Mouse (Mus musculus): Measurements from ENCODE around the gene Nfkb1. TPM values are rescaled to one million over a fixed set of nuclear protein-coding genes. Genes with fewer than 3 reads are reported as not detected.

The Nfkb1 gene
- polyA plus RNA-seq (2014; fragmentation: Nextera tagmentation; extraction: Ambion mirVana) = 23.5 and 25.2 TPM in 2 replicates

DNA sequence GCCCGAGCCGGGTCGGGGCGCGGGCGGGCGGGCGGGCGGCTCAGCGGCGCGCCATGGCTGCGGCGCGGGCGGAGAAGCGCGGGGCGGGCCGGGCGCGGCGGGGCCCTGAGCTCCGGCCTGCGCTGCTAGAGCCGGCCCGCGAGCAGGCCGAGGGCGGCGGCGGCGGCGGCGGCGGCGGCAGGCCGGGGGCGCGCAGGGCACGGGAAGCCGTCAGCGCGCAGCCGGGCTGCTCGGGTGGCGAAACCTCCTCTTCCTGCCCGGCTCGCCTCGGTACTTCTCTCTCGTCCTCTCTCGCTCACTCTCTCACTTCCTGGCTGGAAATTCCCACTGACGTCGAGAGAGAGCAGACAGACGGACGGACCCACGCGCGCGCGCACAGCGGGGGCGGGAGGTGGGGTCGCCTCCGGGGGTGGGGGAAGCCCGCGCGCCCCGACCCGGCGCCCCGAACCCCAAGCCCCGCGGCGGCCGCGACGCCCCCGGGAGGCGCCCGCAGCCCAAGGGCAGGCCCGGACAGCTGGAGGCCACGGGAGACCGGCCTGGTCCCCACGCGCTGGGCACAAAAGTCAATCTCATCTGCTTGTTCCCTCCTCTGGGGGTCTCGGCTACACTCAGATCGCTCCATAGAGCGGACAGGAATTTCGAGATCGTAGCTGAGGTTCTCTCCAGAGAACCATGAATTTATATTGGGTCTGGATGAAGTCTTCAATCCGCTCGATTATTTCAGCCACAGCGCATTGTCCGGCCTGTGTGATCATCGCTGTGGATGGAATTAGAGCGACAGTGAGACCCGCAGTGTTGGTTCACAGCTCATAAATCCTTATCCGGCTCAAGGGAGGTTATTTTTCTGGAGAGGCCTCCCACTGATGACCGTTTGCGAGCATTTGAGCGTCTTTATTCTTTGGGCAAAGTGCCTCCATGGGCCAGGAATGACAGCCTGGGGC lies at the start of gene Nfkb1:
Gene Nfkb1 (minus strand): TSS at position 357 of the 941 bp plus-strand sequence.
- Histone ChIP-seq H3K4me1 (ENCODE audit: control insufficient read depth in 2 of 2, insufficient read depth in 2 of 2, low read length in 2 of 2) (peaks cover 9 to 50% of the 10 kb centered on the region in 2 experiments), H3K27me3 (ENCODE audit: control insufficient read depth, insufficient read depth, low read length) (no peaks in the 10 kb centered on the region), H3K9me3 (ENCODE audit: control insufficient read depth, low read length) (no peaks in the 10 kb centered on the region), H3K36me3 (ENCODE audit: control insufficient read depth, insufficient read depth, low read length) (no peaks in the 10 kb centered on the region), H3K9ac (ENCODE audit: low read length) (peak within 1 kb of the TSS; percentile 100), H3K27ac (replicated peaks in 1 of 2; ENCODE audit: control insufficient read depth in 1 of 2, insufficient read depth in 1 of 2, low read depth in 2 of 2, low read length in 2 of 2) (peak within 1 kb of the TSS; percentile 90 to 98), H3K4me2 (ENCODE audit: low read length) (peak within 1 kb of the TSS; percentile 86), H3K4me3 (ENCODE audit: control insufficient read depth in 1 of 2, insufficient read depth in 1 of 2, low read depth in 1 of 2, low read length in 2 of 2) (peak within 1 kb of the TSS; percentile 85 to 95)
- peak; percentile 78 for ATAC-seq (ENCODE audit: insufficient number of reproducible peaks, insufficient read depth, low FRiP score, low read depth)
- WGBS = under 1% methylated on average over 69 of the region's 102 CpGs

DNA sequence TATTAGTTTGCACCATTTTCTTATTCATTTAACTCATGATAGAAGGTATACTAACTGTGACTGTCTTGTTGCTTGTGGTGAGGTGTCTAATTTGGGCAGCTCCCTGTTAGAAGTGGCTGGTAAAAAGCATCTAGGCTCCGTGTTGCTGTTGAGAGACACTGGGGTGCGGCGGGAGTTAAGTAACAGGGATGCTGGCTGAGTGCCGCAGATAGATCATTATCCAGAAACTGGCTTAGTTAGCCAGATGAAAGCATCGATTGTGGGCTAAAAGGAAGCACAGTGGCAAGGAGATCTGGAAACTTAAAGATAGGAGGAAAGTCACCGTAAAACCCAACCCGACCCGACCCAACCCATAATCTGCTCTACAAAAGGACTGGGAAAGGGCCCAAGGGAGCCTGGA lies 49.4 kb upstream of the Nfkb1 start:
- ATAC-seq (ENCODE audit: insufficient number of reproducible peaks, insufficient read depth, low FRiP score, low read depth) = no peak
- no peak overlapping the region for H3K27ac ChIP-seq (replicated peaks in 1 of 2; ENCODE audit: control insufficient read depth in 1 of 2, insufficient read depth in 1 of 2, low read depth in 2 of 2, low read length in 2 of 2)
- H3K9ac ChIP-seq (ENCODE audit: low read length) = no peak overlapping the region
- H3K4me3 ChIP-seq (ENCODE audit: control insufficient read depth in 1 of 2, insufficient read depth in 1 of 2, low read depth in 1 of 2, low read length in 2 of 2) = no peak overlapping the region
- no peaks in the 10 kb centered on the region for H3K27me3 ChIP-seq (ENCODE audit: control insufficient read depth, insufficient read depth, low read length)
- no peaks in the 10 kb centered on the region for H3K9me3 ChIP-seq (ENCODE audit: control insufficient read depth, low read length)
- 72% methylated on average over 8 of the region's 8 CpGs for WGBS
- H3K36me3 ChIP-seq (ENCODE audit: control insufficient read depth, insufficient read depth, low read length) = no peaks in the 10 kb centered on the region
- no peak overlapping the region for H3K4me2 ChIP-seq (ENCODE audit: low read length)
- H3K4me1 ChIP-seq (ENCODE audit: control insufficient read depth in 2 of 2, insufficient read depth in 2 of 2, low read length in 2 of 2) = peaks cover 0 to 2% of the 10 kb centered on the region in 2 experiments; a peak in 1 of 4 replicates

DNA sequence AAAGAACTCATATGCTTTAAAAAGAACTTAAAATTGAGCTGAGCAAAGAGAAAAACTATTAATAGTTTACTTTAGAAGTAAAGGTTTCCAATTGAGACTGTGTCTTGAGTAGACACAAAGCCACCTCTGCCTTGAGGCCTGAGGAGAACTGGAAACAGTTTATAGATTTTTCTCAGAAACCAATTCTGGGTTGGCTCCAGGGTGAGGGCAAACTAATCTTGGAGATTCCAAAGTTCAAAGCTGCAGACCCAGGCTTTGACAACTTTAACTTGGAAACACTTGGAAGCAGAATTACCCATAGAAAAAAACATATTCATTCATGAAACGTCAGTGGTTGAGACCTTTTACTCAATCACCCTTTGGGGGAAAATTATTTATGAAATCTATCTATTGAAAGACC lies 43.4 kb upstream of the Nfkb1 start:
- Histone ChIP-seq H3K27ac (replicated peaks in 1 of 2; ENCODE audit: control insufficient read depth in 1 of 2, insufficient read depth in 1 of 2, low read depth in 2 of 2, low read length in 2 of 2) (no peak overlapping the region), H3K27me3 (ENCODE audit: control insufficient read depth, insufficient read depth, low read length) (no peaks in the 10 kb centered on the region), H3K36me3 (ENCODE audit: control insufficient read depth, insufficient read depth, low read length) (no peaks in the 10 kb centered on the region), H3K4me1 (ENCODE audit: control insufficient read depth in 2 of 2, insufficient read depth in 2 of 2, low read length in 2 of 2) (peaks cover 7 to 8% of the 10 kb centered on the region in 2 experiments), H3K9ac (ENCODE audit: low read length) (no peak overlapping the region), H3K9me3 (ENCODE audit: control insufficient read depth, low read length) (no peaks in the 10 kb centered on the region), H3K4me3 (ENCODE audit: control insufficient read depth in 1 of 2, insufficient read depth in 1 of 2, low read depth in 1 of 2, low read length in 2 of 2) (no peak overlapping the region), H3K4me2 (ENCODE audit: low read length) (no peak overlapping the region)
- ATAC-seq (ENCODE audit: insufficient number of reproducible peaks, insufficient read depth, low FRiP score, low read depth) = no peak
- WGBS = 74% methylated on average over 1 of the region's 1 CpGs

DNA sequence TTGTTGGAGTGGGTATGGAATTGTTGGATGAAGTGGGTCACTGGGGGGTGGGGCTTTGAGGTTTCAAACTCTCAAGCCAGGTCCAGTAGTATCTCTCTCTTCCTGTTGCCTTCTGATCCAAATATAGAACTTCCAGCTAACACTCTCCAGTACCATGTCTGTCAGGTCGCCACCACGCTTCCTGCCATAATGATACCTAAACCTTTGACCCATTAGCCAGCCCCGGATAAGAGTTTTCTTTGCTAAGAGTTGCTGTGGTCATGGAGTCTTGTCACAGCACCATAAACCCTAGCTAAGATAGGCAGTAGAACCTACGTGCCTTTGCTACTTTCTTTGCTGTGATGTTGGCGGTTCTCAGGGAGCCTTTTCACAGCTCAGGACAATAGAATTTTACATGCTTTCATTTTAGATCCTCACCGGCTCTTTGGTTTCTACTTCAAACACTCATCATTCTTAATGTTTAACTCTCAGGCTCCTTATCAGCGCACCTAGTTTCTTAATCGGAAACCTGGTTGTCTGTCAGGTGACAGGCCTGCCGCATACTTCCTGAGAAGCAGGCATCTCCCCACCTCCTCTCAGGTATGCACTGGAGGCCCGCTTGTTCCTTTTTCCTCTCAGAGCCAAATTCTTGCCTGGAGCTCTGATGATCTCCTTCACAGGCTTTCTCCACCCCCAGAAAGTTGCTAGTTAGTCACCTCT lies 41.5 kb upstream of the Nfkb1 start:
- Histone ChIP-seq H3K27me3 (ENCODE audit: control insufficient read depth, insufficient read depth, low read length) (no peaks in the 10 kb centered on the region), H3K4me3 (ENCODE audit: control insufficient read depth in 1 of 2, insufficient read depth in 1 of 2, low read depth in 1 of 2, low read length in 2 of 2) (no peak overlapping the region), H3K4me1 (ENCODE audit: control insufficient read depth in 2 of 2, insufficient read depth in 2 of 2, low read length in 2 of 2) (peaks cover 5 to 8% of the 10 kb centered on the region in 2 experiments), H3K36me3 (ENCODE audit: control insufficient read depth, insufficient read depth, low read length) (no peaks in the 10 kb centered on the region), H3K9ac (ENCODE audit: low read length) (no peak overlapping the region), H3K27ac (replicated peaks in 1 of 2; ENCODE audit: control insufficient read depth in 1 of 2, insufficient read depth in 1 of 2, low read depth in 2 of 2, low read length in 2 of 2) (no peak overlapping the region), H3K4me2 (ENCODE audit: low read length) (no peak overlapping the region), H3K9me3 (ENCODE audit: control insufficient read depth, low read length) (no peaks in the 10 kb centered on the region)
- WGBS = 71% methylated on average over 10 of the region's 10 CpGs
- no peak for ATAC-seq (ENCODE audit: insufficient number of reproducible peaks, insufficient read depth, low FRiP score, low read depth)

DNA sequence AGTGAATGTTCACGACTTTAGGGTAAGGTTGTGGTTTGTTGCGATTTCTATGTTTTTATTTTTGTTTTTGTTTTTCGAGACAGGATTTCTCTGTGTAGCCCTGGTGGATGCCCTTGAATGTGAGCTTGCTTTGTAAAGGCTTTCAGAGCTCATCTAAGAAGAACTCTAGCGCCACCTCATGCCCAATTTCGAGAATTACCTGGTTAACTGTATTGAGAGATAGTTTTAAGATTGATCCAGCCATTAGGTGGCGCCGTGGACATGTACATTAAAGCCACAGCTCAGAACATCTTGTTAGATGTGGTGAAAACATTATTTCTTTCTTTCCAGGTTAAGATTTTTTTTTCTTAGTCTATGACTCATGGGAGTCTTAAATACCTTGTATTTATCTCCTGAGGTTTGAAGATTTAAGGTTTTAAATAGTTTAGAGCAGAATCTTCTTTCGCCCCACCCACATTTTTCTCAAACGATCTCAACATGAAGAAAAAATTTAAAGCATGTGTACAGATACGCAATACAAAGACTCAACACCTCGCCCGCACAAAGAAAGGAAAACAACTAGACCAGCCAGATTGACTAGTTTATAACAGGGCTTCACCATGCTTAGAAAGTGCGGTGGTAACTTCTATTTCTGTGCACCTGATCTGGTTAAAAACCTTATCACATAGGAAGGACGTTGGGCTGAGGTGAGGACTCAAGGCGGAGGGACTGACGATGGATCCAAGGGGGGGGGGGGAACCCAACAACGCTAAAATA lies 40.1 kb upstream of the Nfkb1 start:
- Histone ChIP-seq H3K27me3 (ENCODE audit: control insufficient read depth, insufficient read depth, low read length) (no peaks in the 10 kb centered on the region), H3K9me3 (ENCODE audit: control insufficient read depth, low read length) (no peaks in the 10 kb centered on the region), H3K36me3 (ENCODE audit: control insufficient read depth, insufficient read depth, low read length) (no peaks in the 10 kb centered on the region), H3K9ac (ENCODE audit: low read length) (no peak overlapping the region), H3K27ac (replicated peaks in 1 of 2; ENCODE audit: control insufficient read depth in 1 of 2, insufficient read depth in 1 of 2, low read depth in 2 of 2, low read length in 2 of 2) (no peak overlapping the region), H3K4me1 (ENCODE audit: control insufficient read depth in 2 of 2, insufficient read depth in 2 of 2, low read length in 2 of 2) (peaks cover 5 to 13% of the 10 kb centered on the region in 2 experiments), H3K4me2 (ENCODE audit: low read length) (peak overlapping the region; percentile 59), H3K4me3 (ENCODE audit: control insufficient read depth in 1 of 2, insufficient read depth in 1 of 2, low read depth in 1 of 2, low read length in 2 of 2) (peak overlapping the region in 1 of 2 experiments; percentile 18; a peak in 1 of 4 replicates)
- WGBS = 6% methylated on average over 17 of the region's 17 CpGs
- peak; percentile 59 for ATAC-seq (ENCODE audit: insufficient number of reproducible peaks, insufficient read depth, low FRiP score, low read depth)

DNA sequence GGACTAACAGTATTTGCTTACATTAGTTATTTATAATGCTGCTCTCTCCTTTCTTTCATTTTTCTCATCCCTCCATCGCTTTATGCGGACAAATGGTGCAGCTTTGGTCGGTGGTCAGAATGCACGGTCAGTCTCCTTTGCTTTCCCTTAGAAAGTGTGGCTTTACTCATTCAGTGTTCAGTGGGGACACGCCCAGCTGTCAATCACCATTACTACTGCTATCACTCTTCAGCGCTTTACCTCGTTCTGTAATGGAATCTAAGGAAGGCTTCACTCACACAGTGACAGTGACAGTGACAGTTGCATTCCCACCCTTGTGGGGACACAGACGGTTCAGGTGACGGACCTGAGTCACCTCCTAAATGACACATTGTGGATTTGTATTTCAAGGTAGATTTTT lies 39.4 kb upstream of the Nfkb1 start:
- WGBS = 31% methylated on average over 9 of the region's 9 CpGs
- H3K4me2 ChIP-seq (ENCODE audit: low read length) = peak overlapping the region; percentile 35
- peaks cover 5 to 13% of the 10 kb centered on the region in 2 experiments for H3K4me1 ChIP-seq (ENCODE audit: control insufficient read depth in 2 of 2, insufficient read depth in 2 of 2, low read length in 2 of 2)
- ATAC-seq (ENCODE audit: insufficient number of reproducible peaks, insufficient read depth, low FRiP score, low read depth) = no peak
- H3K9me3 ChIP-seq (ENCODE audit: control insufficient read depth, low read length) = no peaks in the 10 kb centered on the region
- no peak overlapping the region for H3K27ac ChIP-seq (replicated peaks in 1 of 2; ENCODE audit: control insufficient read depth in 1 of 2, insufficient read depth in 1 of 2, low read depth in 2 of 2, low read length in 2 of 2)
- peak overlapping the region; percentile 10; the same call in 1 of the 2 replicates for H3K9ac ChIP-seq (ENCODE audit: low read length)
- H3K4me3 ChIP-seq (ENCODE audit: control insufficient read depth in 1 of 2, insufficient read depth in 1 of 2, low read depth in 1 of 2, low read length in 2 of 2) = 0 out of 4 replicates have a peak overlapping the region, but pooled peaks of 1 of the 2 experiments have one; percentile 4
- H3K36me3 ChIP-seq (ENCODE audit: control insufficient read depth, insufficient read depth, low read length) = no peaks in the 10 kb centered on the region
- H3K27me3 ChIP-seq (ENCODE audit: control insufficient read depth, insufficient read depth, low read length) = no peaks in the 10 kb centered on the region

DNA sequence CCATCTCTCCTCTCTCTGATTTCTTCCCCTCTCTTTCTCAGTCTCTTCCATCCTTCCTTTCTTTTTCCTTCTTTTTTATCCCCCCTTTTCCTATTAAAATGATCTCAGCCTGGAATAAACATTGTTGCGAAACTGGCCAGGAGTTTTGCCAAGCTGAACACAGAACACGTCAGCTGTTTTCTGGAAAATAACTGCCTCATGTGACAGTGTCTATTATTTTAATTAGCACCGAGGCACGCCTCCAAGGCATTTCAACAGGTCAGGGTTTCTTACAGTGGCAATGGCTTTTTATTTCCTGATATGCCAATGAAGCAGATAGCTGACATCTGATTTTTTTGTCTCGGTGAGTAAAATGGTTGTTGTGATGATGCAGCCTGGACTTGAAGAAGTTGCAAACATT lies 38.2 kb upstream of the Nfkb1 start:
- H3K36me3 ChIP-seq (ENCODE audit: control insufficient read depth, insufficient read depth, low read length) = no peaks in the 10 kb centered on the region
- no peak overlapping the region for H3K27ac ChIP-seq (replicated peaks in 1 of 2; ENCODE audit: control insufficient read depth in 1 of 2, insufficient read depth in 1 of 2, low read depth in 2 of 2, low read length in 2 of 2)
- WGBS = 74% methylated on average over 5 of the region's 5 CpGs
- H3K4me1 ChIP-seq (ENCODE audit: control insufficient read depth in 2 of 2, insufficient read depth in 2 of 2, low read length in 2 of 2) = peaks cover 5 to 13% of the 10 kb centered on the region in 2 experiments
- no peaks in the 10 kb centered on the region for H3K27me3 ChIP-seq (ENCODE audit: control insufficient read depth, insufficient read depth, low read length)
- H3K9me3 ChIP-seq (ENCODE audit: control insufficient read depth, low read length) = no peaks in the 10 kb centered on the region
- no peak for ATAC-seq (ENCODE audit: insufficient number of reproducible peaks, insufficient read depth, low FRiP score, low read depth)
- H3K9ac ChIP-seq (ENCODE audit: low read length) = no peak overlapping the region
- H3K4me3 ChIP-seq (ENCODE audit: control insufficient read depth in 1 of 2, insufficient read depth in 1 of 2, low read depth in 1 of 2, low read length in 2 of 2) = no peak overlapping the region
- H3K4me2 ChIP-seq (ENCODE audit: low read length) = no peak overlapping the region
